Mouse (Mus musculus) heart, postnatal 0 days (tissue): ENCODE measurements around the gene Susd1.

Experiments
- CTCF ChIP-seq: IDR thresholded peaks from 2 replicates; pipeline ENCODE4 v1.5.1; 2016; ENCODE audit warnings: antibody characterized with exemption, control low read depth, low read depth
- EP300 ChIP-seq: IDR thresholded peaks from 2 replicates; pipeline ENCODE4 v1.6.1; 2016; ENCODE audit warnings: antibody characterized with exemption, low read depth

DNA sequence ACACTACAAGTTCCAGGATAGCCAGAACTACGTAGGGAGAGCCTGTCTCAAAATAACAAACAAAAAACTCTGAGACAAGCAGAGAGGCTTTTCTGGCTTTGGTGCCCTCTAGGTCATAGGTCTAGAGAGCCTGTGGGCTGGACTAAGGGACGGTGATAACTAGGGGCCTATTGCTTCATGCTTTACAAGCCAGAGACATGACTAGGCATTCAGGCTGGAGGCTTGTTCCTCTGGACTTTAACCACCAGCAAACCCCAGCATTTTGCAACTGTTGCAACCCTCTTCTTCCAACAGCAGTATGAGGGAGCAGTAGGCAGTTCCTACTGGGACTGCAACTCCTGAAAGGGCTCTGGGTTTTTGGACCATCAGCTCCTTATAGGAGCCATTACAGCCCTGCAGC lies 1.5 kb upstream of the Susd1 start:
- TF ChIP-seq CTCF (no peak), EP300 (no peak)
